Mouse (Mus musculus) kidney, adult 9 months (tissue): ENCODE data around the gene Mars.

Experiments used
- DNase-seq: peaks from one replicate; pipeline ENCODE4 v3.0.0; 2022

Gene Mars

GRCm38 (mm10) chr10:127284724-127285500 is 26.7 kb downstream of the Mars start:
- DNase-seq = no peak

GRCm38 (mm10) chr10:127284105-127284622 is 27.4 kb downstream of the Mars start:
- no peak for DNase-seq

GRCm38 (mm10) chr10:127282620-127283215 is 28.9 kb downstream of the Mars start:
- DNase-seq = no peak

- DNase-seq = peak; percentile 42
Measured at GRCm38 (mm10) chr10:127281316-127281715, 30.3 kb downstream of the Mars start.

- DNase-seq = no peak
Measured at GRCm38 (mm10) chr10:127279730-127280129, 31.9 kb downstream of the Mars start.

- DNase-seq = no peak
Measured at GRCm38 (mm10) chr10:127274261-127275022, 37.1 kb downstream of the Mars start.

GRCm38 (mm10) chr10:127272371-127272770 is 39.2 kb downstream of the Mars start:
- no peak for DNase-seq

GRCm38 (mm10) chr10:127269884-127270283 is 41.7 kb downstream of the Mars start:
- no peak for DNase-seq

- no peak for DNase-seq
Measured at GRCm38 (mm10) chr10:127269036-127269435, 42.5 kb downstream of the Mars start.

- DNase-seq = no peak
Measured at GRCm38 (mm10) chr10:127268401-127268800, 43.2 kb downstream of the Mars start.

- DNase-seq = peak; percentile 49
Measured at GRCm38 (mm10) chr10:127267318-127267717, 44.3 kb downstream of the Mars start.

- DNase-seq = peak; percentile 97
Measured at GRCm38 (mm10) chr10:127266112-127267091, 45.2 kb downstream of the Mars start, which contains the start of gene Dctn2. Dctn2 (plus strand) TSS chr10:127266368.

GRCm38 (mm10) chr10:127265727-127266111 is 45.9 kb downstream of the Mars start:
- peak; percentile 53 for DNase-seq

- no peak for DNase-seq
Measured at GRCm38 (mm10) chr10:127264971-127265370, 46.6 kb downstream of the Mars start.

- no peak for DNase-seq
Measured at GRCm38 (mm10) chr10:127264336-127264735, 47.2 kb downstream of the Mars start.

- no peak for DNase-seq
Measured at GRCm38 (mm10) chr10:127263631-127264030, 48.0 kb downstream of the Mars start.

- DNase-seq = no peak
Measured at GRCm38 (mm10) chr10:127262548-127263398, 48.8 kb downstream of the Mars start, which contains the start of gene Kif5a. Kif5a (minus strand) TSS chr10:127263348.

- DNase-seq = no peak
Measured at GRCm38 (mm10) chr10:127261706-127262547, 49.7 kb downstream of the Mars start.

- DNase-seq = no peak
Measured at GRCm38 (mm10) chr10:127258489-127258888, 53.1 kb downstream of the Mars start.

- DNase-seq = no peak
Measured at GRCm38 (mm10) chr10:127257790-127258189, 53.8 kb downstream of the Mars start.
